Mouse (Mus musculus): ENCODE data around the gene Acp7. TPM values are rescaled to one million over a fixed set of nuclear protein-coding genes. Genes with fewer than 3 reads are reported as not detected.
A peak's percentile ranks its signal among the peaks of the same experiment; 100 is the strongest.

The Acp7 gene
- polyA plus RNA-seq, 1 experiment from 2014 or later = not detected

- ATAC-seq (no peak), DNase-seq (peak; percentile 44)
- 48% methylated on average over 14 of the region's 14 CpGs for WGBS (ENCODE audit: insufficient replicate concordance)
- TF ChIP-seq EP300 (IDR thresholded peaks at IDR 0.05; ENCODE audit: low read depth) (no peak), CTCF (IDR thresholded peaks at IDR 0.05; ENCODE audit: low read depth) (no peak)
- no peak overlapping the region for H3K4me2 ChIP-seq (ENCODE audit: low read depth, low read length)
- H3K9me3 ChIP-seq (ENCODE audit: low read length) = no peaks in the 10 kb centered on the region
- H3K4me1 ChIP-seq (ENCODE audit: insufficient read depth) = peaks cover 64% of the 10 kb centered on the region
- H3K9ac ChIP-seq (replicated peaks) = peak overlapping the region; percentile 26; the same call in 1 of the 2 replicates
- 0 out of 2 replicates have a peak, but pooled peaks cover 4% of the 10 kb centered on the region for H3K36me3 ChIP-seq (replicated peaks; ENCODE audit: insufficient read depth, low read length)
- no peaks in the 10 kb centered on the region for H3K27me3 ChIP-seq (ENCODE audit: insufficient read depth, low read length)
- H3K4me3 ChIP-seq (ENCODE audit: low read depth, low read length) = no peak overlapping the region
- H3K27ac ChIP-seq (ENCODE audit: low read depth) = 0 out of 2 replicates have a peak overlapping the region, but pooled peaks have one; percentile 40
These were observed 37.7 kb downstream of the Acp7 start for GRCm38 (mm10) chr7:28593206-28594111.

GRCm38 (mm10) chr7:28591862-28592261, 39.3 kb downstream of the Acp7 start:
- DNase-seq (no peak), ATAC-seq (no peak)
- Histone ChIP-seq H3K9ac (replicated peaks) (no peak overlapping the region), H3K4me3 (ENCODE audit: low read depth, low read length) (no peak overlapping the region), H3K4me2 (ENCODE audit: low read depth, low read length) (no peak overlapping the region), H3K9me3 (ENCODE audit: low read length) (no peaks in the 10 kb centered on the region), H3K27me3 (ENCODE audit: insufficient read depth, low read length) (no peaks in the 10 kb centered on the region), H3K4me1 (ENCODE audit: insufficient read depth) (peaks cover 65% of the 10 kb centered on the region), H3K36me3 (replicated peaks; ENCODE audit: insufficient read depth, low read length) (0 out of 2 replicates have a peak, but pooled peaks cover 4% of the 10 kb centered on the region), H3K27ac (ENCODE audit: low read depth) (no peak overlapping the region)
- TF ChIP-seq CTCF (IDR thresholded peaks at IDR 0.05; ENCODE audit: low read depth) (no peak), EP300 (IDR thresholded peaks at IDR 0.05; ENCODE audit: low read depth) (no peak)
- WGBS (ENCODE audit: insufficient replicate concordance) = 43% methylated on average over 1 of the region's 1 CpGs

- no peak overlapping the region for H3K9ac ChIP-seq (replicated peaks)
- H3K4me2 ChIP-seq (ENCODE audit: low read depth, low read length) = no peak overlapping the region
- no peaks in the 10 kb centered on the region for H3K27me3 ChIP-seq (ENCODE audit: insufficient read depth, low read length)
- DNase-seq = no peak
- H3K36me3 ChIP-seq (replicated peaks; ENCODE audit: insufficient read depth, low read length) = peaks cover 3% of the 10 kb centered on the region; the same call in 1 of the 2 replicates
- peaks cover 68% of the 10 kb centered on the region for H3K4me1 ChIP-seq (ENCODE audit: insufficient read depth)
- no peaks in the 10 kb centered on the region for H3K9me3 ChIP-seq (ENCODE audit: low read length)
- no peak overlapping the region for H3K27ac ChIP-seq (ENCODE audit: low read depth)
- no peak overlapping the region for H3K4me3 ChIP-seq (ENCODE audit: low read depth, low read length)
- no peak for TF ChIP-seq EP300 (IDR thresholded peaks at IDR 0.05; ENCODE audit: low read depth)
- no peak for ATAC-seq
These were observed 43.5 kb downstream of the Acp7 start for GRCm38 (mm10) chr7:28587644-28588043.

GRCm38 (mm10) chr7:28586663-28587411, 44.3 kb downstream of the Acp7 start:
- Histone ChIP-seq H3K4me2 (ENCODE audit: low read depth, low read length) (no peak overlapping the region), H3K36me3 (replicated peaks; ENCODE audit: insufficient read depth, low read length) (peaks cover 3% of the 10 kb centered on the region; the same call in 1 of the 2 replicates), H3K4me3 (ENCODE audit: low read depth, low read length) (no peak overlapping the region), H3K27ac (ENCODE audit: low read depth) (no peak overlapping the region), H3K9me3 (ENCODE audit: low read length) (no peaks in the 10 kb centered on the region), H3K27me3 (ENCODE audit: insufficient read depth, low read length) (no peaks in the 10 kb centered on the region), H3K4me1 (ENCODE audit: insufficient read depth) (peaks cover 69% of the 10 kb centered on the region), H3K9ac (replicated peaks) (no peak overlapping the region)
- WGBS (ENCODE audit: insufficient replicate concordance) = 71% methylated on average over 6 of the region's 6 CpGs
- no peak for TF ChIP-seq CTCF (IDR thresholded peaks at IDR 0.05; ENCODE audit: low read depth)
- no peak for TF ChIP-seq EP300 (IDR thresholded peaks at IDR 0.05; ENCODE audit: low read depth)
- peak; percentile 57 for DNase-seq
- ATAC-seq = no peak

- H3K4me1 ChIP-seq (ENCODE audit: insufficient read depth) = peaks cover 68% of the 10 kb centered on the region
- H3K4me3 ChIP-seq (ENCODE audit: low read depth, low read length) = no peak overlapping the region
- H3K9me3 ChIP-seq (ENCODE audit: low read length) = no peaks in the 10 kb centered on the region
- ATAC-seq = no peak
- H3K27ac ChIP-seq (ENCODE audit: low read depth) = peak overlapping the region; percentile 56; the same call in 1 of the 2 replicates
- DNase-seq = no peak
- H3K9ac ChIP-seq (replicated peaks) = no peak overlapping the region
- no peaks in the 10 kb centered on the region for H3K27me3 ChIP-seq (ENCODE audit: insufficient read depth, low read length)
- H3K4me2 ChIP-seq (ENCODE audit: low read depth, low read length) = peak overlapping the region; percentile 4; the same call in 1 of the 2 replicates
- WGBS (ENCODE audit: insufficient replicate concordance) = 71% methylated on average over 6 of the region's 6 CpGs
- no peak for TF ChIP-seq EP300 (IDR thresholded peaks at IDR 0.05; ENCODE audit: low read depth)
- peaks cover 3% of the 10 kb centered on the region; the same call in 1 of the 2 replicates for H3K36me3 ChIP-seq (replicated peaks; ENCODE audit: insufficient read depth, low read length)
These were observed 46.1 kb downstream of the Acp7 start for GRCm38 (mm10) chr7:28585001-28585400.

GRCm38 (mm10) chr7:28584468-28584867, 46.7 kb downstream of the Acp7 start:
- Histone ChIP-seq H3K36me3 (replicated peaks; ENCODE audit: insufficient read depth, low read length) (peaks cover 3% of the 10 kb centered on the region; the same call in 1 of the 2 replicates), H3K4me2 (ENCODE audit: low read depth, low read length) (peak overlapping the region; percentile 4; the same call in 1 of the 2 replicates), H3K9ac (replicated peaks) (no peak overlapping the region), H3K4me3 (ENCODE audit: low read depth, low read length) (no peak overlapping the region), H3K27ac (ENCODE audit: low read depth) (peak overlapping the region; percentile 56; the same call in 1 of the 2 replicates), H3K9me3 (ENCODE audit: low read length) (no peaks in the 10 kb centered on the region), H3K4me1 (ENCODE audit: insufficient read depth) (peaks cover 73% of the 10 kb centered on the region), H3K27me3 (ENCODE audit: insufficient read depth, low read length) (no peaks in the 10 kb centered on the region)
- peak; percentile 26 for ATAC-seq
- WGBS (ENCODE audit: insufficient replicate concordance) = 39% methylated on average over 4 of the region's 4 CpGs
- DNase-seq = no peak
- peak; percentile 34 for TF ChIP-seq EP300 (IDR thresholded peaks at IDR 0.05; ENCODE audit: low read depth)
- TF ChIP-seq CTCF (IDR thresholded peaks at IDR 0.05; ENCODE audit: low read depth) = no peak
